Mouse (Mus musculus) ovary, adult 2 months (tissue): ENCODE measurements around the gene Lrrc74a. TPM values are rescaled to one million over a fixed set of nuclear protein-coding genes. Genes with fewer than 3 reads are reported as not detected.

Source experiments
- polyA plus RNA-seq: library from polyadenylated mRNA; depleted of rRNA; stranded (reverse); fragments of >200 nt; gene quantifications from 2 replicates; pipeline ENCODE4 v1.2.3, GENCODE M21; 2012; rRNA removed

The Lrrc74a gene
- polyA plus RNA-seq = not detected in 2 replicates

GRCm38 (mm10) chr12:86734319-86734810 lies at the start of gene Lrrc74a:
Lrrc74a (plus strand) TSS chr12:86734369.

DNA sequence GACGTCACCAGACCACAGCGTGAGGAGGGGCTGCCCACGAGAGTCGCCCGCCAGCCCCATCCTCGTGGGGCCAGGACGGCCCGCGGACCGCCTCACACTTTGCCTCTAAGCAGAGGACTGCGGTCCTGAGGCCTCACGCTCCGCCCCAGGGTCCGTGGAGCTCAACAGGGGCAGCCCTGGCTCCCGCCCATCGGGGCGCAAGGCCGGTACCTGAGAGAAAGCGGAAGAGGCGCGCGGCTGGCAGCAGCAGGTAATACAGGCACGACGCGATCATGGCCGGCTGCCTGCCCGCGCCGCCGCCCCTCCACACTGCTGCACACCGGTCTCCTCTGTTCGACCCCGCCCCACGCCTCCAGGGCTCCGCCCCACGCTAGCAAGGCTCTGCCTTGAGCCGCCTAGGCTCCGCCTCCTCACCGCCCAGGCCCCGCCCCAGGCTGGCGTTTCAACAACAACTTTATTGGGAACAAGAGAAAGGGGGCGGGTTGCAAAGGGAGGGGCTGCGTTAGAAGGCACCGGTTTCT lies 8.0 kb upstream of the Lrrc74a start, which contains the start of gene Angel1:
Gene Angel1, minus strand, starts transcription at position 341 of the 521 bp plus-strand sequence.

Other genes starting within 250 kb of the Lrrc74a start
- gene Vash1, start 55.7 kb upstream of the Lrrc74a start, polyA plus RNA-seq = 15.2 and 21.3 TPM in 2 replicates
- 10.3 and 13.8 TPM in 2 replicates for gene Angel1, start 7.9 kb upstream of the Lrrc74a start, polyA plus RNA-seq
- gene Irf2bpl, start 150.4 kb downstream of the Lrrc74a start, polyA plus RNA-seq = 78.9 and 99.3 TPM in 2 replicates
- gene Cipc, start 212.7 kb downstream of the Lrrc74a start, polyA plus RNA-seq = 49.8 and 52.9 TPM in 2 replicates